Mouse (Mus musculus) heart, embryonic 10.5 days (tissue): Measurements from ENCODE around the gene Akap12. TPM values are rescaled to one million over a fixed set of nuclear protein-coding genes. Genes with fewer than 3 reads are reported as not detected.

ENCODE experiments used
- DNase-seq: peaks from one replicate; pipeline ENCODE4 v3.0.0-alpha.2; 2017; ENCODE audit warnings: low spot score
- H3K27ac ChIP-seq: fragments of 300-500 bp; sonication (generic); 2 replicates; pipeline ENCODE4 v1.5.1; 2016; ENCODE audit warnings: mild to moderate bottlenecking
- H3K27me3 ChIP-seq: fragments of 300-500 bp; sonication (generic); 2 replicates; pipeline ENCODE4 v1.6.1; 2016; ENCODE audit warnings: mild to moderate bottlenecking; ENCODE audit not compliant: poor library complexity, insufficient read depth, severe bottlenecking
- H3K36me3 ChIP-seq: fragments of 300-500 bp; sonication (generic); 2 replicates; pipeline ENCODE4 v1.6.1; 2016; ENCODE audit warnings: mild to moderate bottlenecking, moderate library complexity
- H3K4me1 ChIP-seq: fragments of 300-500 bp; sonication (generic); 2 replicates; pipeline ENCODE4 v1.6.1; 2016; ENCODE audit warnings: mild to moderate bottlenecking
- H3K4me3 ChIP-seq: fragments of 300-500 bp; sonication (generic); 2 replicates; pipeline ENCODE4 v1.5.1; 2016; ENCODE audit warnings: mild to moderate bottlenecking, moderate library complexity
- H3K9me3 ChIP-seq: fragments of 300-500 bp; sonication (generic); 2 replicates; pipeline ENCODE4 v1.6.1; 2016; ENCODE audit warnings: mild to moderate bottlenecking, moderate library complexity
- WGBS: fragments of 180-500 bp; shearing (Covaris S2); methylation state at CpG from one replicate; pipeline ENCODE4 v1.1.7; 2016; 5-methylcytosine and 5-hydroxymethylcytosine counted together
- polyA plus RNA-seq: library from polyadenylated mRNA; unstranded; fragments of >200 nt; fragmentation: Nextera tagmentation; extraction: Ambion mirVana; gene quantifications from 2 replicates; pipeline ENCODE4 v1.2.1, GENCODE M21; 2016

The Akap12 gene
- polyA plus RNA-seq = 49.6 and 60.0 TPM in 2 replicates

DNA sequence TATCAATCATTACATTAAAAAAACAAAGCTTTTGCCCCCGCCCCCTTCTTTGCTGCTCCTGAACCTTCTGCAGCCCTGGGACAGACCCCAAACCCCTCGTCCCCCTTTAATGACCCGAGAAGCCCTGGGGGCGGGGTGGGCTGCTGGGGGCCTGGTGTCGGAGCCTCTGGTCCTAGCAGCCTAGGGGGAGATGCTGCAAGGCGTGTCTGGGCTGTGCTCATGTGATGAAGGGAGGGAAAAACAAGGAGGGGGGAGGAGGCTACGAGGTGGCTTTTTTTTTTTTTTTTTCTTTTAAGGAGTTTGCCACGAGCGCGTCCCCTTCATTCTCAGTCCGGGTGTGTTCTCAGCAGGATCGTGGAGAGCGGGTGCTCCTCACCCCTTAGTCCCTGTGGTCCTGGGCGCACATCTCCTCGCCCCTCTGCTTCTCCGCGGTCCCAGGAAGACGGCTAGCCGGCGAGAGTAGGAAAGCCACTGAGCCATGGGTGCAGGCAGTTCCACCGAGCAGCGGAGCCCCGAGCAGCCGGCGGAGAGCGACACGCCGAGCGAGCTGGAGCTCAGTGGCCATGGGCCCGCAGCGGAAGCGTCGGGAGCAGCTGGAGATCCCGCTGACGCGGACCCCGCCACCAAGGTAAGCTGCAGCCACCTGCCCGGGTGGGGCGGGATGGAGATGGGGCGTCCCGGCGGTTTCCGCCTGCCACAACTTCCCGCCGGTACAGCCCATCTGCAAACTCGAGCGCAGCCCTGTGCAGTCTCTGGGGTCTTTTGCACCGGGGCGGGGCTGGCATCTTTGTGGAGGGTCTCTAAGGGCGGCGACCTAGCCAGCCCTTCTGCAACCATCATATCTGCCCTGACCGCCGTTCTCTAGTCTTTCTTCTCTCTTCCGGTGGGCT lies at the start of gene Akap12:
Gene Akap12 (plus strand): TSS at position 340 of the 890 bp plus-strand sequence.
- Histone ChIP-seq H3K27ac (peak within 1 kb of the TSS; percentile 91), H3K27me3 (no peaks in the 10 kb centered on the region), H3K4me1 (peaks cover 16% of the 10 kb centered on the region), H3K9me3 (no peaks in the 10 kb centered on the region), H3K4me3 (peak within 1 kb of the TSS; percentile 88), H3K36me3 (no peaks in the 10 kb centered on the region)
- WGBS = under 1% methylated on average over 54 of the region's 54 CpGs
- DNase-seq = peak; percentile 77

DNA sequence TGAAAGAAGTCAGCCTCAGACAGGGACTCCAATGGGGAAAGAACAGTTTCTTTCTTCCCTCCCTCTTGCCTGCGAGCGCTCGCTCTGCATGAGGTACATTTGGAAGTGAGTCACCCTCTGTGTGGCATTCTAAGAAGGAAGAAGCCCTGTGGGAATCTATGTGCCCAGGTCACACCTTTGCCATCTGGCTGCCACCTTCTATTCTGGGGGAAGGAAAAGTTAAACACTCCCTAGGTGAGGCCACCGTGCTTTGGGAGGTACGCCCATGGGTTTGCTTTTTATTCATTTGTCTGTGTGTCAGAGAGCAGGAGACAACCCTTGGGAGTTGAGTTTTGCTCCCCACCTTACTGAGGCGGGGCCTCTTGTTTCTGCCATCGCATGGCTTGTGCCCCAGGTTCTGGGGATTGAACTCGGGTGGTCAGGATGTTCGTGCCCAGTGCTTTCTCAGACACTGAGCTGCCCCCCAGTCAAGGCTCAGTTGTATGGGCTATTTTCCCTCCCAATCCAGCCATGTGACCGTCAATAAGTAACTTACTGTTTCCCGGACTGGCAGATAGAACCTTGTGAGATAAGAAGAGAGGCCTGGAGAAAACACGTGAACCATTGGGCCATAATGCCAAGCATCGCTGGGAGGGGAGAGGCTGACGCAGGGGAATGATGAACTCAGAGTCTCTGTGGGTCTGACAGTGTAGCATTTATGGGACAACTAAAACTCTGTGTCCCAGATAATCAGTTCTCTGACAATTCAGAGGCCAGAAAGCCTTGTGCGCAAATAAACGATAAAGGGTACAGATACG lies 35.4 kb upstream of the Akap12 start:
- Histone ChIP-seq H3K4me3 (no peak overlapping the region), H3K36me3 (no peaks in the 10 kb centered on the region), H3K27me3 (no peaks in the 10 kb centered on the region), H3K9me3 (no peaks in the 10 kb centered on the region), H3K4me1 (0 out of 2 replicates have a peak, but pooled peaks cover 5% of the 10 kb centered on the region), H3K27ac (no peak overlapping the region)
- no peak for DNase-seq
- 69% methylated on average over 17 of the region's 17 CpGs for WGBS

DNA sequence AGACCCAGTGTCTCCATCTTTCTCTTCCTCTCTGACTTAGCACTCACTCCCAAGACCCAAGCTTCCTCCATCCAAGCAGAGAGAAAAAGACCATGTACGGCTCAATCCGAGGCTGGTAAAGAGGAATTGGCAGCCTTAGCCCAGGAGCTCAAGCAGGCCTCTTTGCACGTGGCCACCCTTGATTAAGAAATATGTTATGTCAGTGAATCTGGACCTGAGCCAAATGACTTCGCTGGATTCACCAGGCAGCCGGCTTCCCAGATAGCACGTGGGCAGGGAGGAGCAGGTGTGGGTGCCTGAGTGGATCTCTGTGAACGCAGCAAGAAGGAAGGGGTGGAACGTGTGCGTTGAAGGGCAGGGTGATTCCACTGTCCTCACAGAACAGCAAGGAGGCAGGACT lies 33.1 kb upstream of the Akap12 start:
- H3K27me3 ChIP-seq = no peaks in the 10 kb centered on the region
- DNase-seq = no peak
- no peaks in the 10 kb centered on the region for H3K36me3 ChIP-seq
- no peaks in the 10 kb centered on the region for H3K9me3 ChIP-seq
- no peak overlapping the region for H3K4me3 ChIP-seq
- H3K4me1 ChIP-seq = 0 out of 2 replicates have a peak, but pooled peaks cover 5% of the 10 kb centered on the region
- H3K27ac ChIP-seq = no peak overlapping the region
- 51% methylated on average over 9 of the region's 9 CpGs for WGBS

DNA sequence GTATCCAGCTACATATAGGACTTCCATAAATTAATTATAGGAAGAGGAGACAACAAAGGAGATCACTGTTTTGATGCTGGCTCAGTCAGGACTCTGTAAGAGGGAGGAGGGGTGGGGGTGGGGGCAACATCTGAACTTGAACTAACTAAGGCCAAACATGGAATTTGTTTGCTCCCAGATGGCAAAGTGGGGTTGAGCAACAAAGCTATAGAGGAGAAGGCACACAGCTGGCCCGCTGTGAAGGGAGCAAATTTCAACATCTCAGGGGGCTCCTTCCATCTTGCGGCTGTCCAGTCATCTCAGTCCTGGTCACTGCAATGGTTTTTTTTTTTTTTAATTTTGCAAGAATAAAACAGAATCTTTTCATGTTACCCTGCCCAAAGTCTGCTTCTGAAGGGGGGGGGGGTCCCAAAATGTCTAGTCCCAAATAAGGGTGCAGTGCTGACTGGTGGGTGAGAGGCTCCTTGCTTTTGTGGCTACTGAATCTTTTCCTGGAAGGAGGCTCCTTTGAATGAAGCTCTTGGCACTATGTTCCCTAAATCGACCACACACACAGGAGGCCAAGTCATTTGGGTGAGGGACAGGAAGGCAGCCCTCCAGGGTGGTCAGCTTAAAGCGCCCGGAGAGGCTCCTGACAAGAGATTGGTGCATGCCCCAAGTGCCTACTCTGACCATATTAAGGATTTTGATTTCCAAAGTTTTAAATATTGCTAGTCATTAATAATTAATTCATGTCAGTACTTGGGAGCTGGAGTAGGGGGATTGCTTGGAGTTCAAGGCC lies 26.2 kb upstream of the Akap12 start:
- Histone ChIP-seq H3K9me3 (no peaks in the 10 kb centered on the region), H3K4me1 (no peaks in the 10 kb centered on the region), H3K36me3 (no peaks in the 10 kb centered on the region), H3K27ac (no peak overlapping the region), H3K27me3 (no peaks in the 10 kb centered on the region), H3K4me3 (no peak overlapping the region)
- DNase-seq = no peak
- WGBS = 71% methylated on average over 5 of the region's 5 CpGs

DNA sequence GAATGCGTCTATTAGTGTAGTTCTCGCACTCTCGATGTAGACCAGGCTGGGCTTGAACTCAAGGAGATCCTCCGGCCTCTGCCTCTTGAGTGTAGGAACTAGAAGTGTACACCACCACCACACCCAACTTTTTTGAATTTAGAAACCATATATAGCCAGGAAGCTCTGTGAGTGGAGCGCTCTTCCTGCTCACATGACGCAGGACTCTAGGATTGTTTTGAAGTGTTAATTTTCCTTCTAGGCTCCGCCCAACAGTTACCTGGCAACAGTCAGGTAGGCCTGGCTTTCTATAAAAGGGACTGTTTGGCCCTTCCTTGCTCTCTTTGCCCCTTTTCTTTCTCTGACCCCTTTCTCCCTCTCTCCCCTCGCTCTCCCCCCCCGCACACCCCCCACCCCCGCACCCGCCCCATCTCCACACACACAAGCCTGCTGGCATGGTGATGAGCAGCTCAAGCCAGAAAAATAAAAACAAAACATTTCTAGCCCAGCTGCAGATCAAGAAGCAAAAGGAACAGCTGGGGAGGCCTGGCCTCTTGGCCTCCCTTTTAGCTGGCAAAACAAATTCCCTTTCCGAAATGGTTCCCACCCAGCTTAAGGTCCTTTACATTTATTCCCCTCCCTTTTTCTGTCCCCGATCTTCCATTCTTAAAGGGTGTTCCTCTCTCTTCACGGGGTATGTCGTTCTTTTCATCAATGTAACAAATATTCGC lies 22.4 kb upstream of the Akap12 start:
- Histone ChIP-seq H3K4me3 (no peak overlapping the region), H3K27ac (no peak overlapping the region), H3K9me3 (no peaks in the 10 kb centered on the region), H3K27me3 (no peaks in the 10 kb centered on the region), H3K36me3 (no peaks in the 10 kb centered on the region), H3K4me1 (no peaks in the 10 kb centered on the region)
- 89% methylated on average over 14 of the region's 16 CpGs for whole genome bisulfite sequencing
- DNase-seq = no peak

DNA sequence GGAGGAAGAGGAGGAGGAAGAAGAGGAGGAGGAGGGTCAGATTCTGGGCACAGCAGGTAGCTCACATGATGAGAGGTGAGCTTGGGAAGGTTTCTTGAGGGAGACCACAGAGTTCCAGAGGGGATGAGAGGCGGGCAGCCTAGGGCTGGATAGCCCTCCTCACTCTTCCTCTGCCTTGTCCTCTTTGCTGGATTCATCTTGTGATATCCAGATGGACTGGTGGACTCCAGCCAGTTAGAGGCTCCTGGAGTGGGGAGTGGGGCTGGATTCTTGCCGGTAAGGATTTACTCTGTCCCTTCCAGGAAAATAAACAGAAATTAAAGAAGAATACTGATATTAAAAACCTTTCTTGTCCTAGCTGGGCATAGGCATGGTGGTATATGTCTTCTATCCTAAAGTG lies 20.4 kb upstream of the Akap12 start:
- DNase-seq = no peak
- Histone ChIP-seq H3K9me3 (no peaks in the 10 kb centered on the region), H3K4me1 (peaks cover 4% of the 10 kb centered on the region), H3K4me3 (no peak overlapping the region), H3K27me3 (no peaks in the 10 kb centered on the region), H3K27ac (no peak overlapping the region), H3K36me3 (no peaks in the 10 kb centered on the region)
- 75% methylated on average over 2 of the region's 2 CpGs for WGBS

DNA sequence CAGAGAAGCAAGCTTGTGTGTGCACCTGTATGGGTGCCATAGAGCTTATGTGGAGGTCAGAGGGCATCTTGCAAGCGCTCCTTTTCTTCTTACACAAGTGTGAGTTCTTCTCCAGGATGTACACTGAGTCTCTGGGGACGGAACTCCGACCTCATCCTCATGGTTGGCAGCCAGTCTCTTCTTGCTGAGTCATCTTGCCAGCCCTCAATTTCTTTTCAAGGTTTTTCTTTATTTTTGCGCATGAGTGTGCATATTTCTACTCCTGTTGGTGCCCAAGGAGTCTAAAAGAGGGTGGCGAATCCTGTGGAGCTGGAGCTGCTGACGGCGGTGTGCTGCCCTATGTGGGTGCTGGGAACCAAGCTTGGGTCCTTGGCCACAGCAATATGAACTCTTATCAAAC lies 19.8 kb upstream of the Akap12 start:
- Histone ChIP-seq H3K27me3 (no peaks in the 10 kb centered on the region), H3K27ac (no peak overlapping the region), H3K4me3 (no peak overlapping the region), H3K4me1 (peaks cover 4% of the 10 kb centered on the region), H3K9me3 (no peaks in the 10 kb centered on the region), H3K36me3 (no peaks in the 10 kb centered on the region)
- DNase-seq = no peak
- WGBS = 88% methylated on average over 7 of the region's 7 CpGs

DNA sequence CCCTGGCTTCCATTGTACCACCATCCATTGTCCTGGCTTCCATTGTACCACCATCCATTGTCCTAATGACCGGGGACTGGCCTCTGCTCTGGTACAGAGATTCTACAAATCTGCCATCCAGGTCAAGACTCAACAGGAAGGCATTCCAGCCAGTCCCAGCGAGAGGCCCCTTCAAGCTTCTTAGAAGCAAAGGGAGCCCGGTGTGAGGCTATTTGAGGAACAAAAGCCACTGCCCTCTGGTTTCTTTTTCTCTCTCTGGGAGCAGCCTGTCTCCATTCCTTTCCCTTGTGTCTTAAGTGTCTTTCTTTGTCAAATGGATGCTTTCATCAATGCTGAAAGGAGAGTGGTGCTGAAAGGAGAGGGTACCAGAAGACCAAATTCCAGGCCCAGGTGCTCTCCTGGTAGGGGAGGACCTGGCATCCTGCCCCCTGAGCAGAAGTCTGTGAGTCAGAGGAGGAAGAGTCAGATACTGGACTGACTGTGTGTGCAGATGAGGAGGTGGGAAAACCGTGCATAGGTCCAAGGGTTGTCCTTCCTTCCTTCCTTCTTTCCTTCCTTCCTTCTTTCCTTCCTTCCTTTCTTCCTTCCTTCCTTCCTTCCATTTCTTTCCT lies 16.8 kb upstream of the Akap12 start:
- Histone ChIP-seq H3K27me3 (no peaks in the 10 kb centered on the region), H3K27ac (no peak overlapping the region), H3K4me3 (no peak overlapping the region), H3K36me3 (no peaks in the 10 kb centered on the region), H3K9me3 (no peaks in the 10 kb centered on the region), H3K4me1 (peaks cover 4% of the 10 kb centered on the region)
- WGBS = 37% methylated on average over 4 of the region's 4 CpGs
- DNase-seq = no peak

DNA sequence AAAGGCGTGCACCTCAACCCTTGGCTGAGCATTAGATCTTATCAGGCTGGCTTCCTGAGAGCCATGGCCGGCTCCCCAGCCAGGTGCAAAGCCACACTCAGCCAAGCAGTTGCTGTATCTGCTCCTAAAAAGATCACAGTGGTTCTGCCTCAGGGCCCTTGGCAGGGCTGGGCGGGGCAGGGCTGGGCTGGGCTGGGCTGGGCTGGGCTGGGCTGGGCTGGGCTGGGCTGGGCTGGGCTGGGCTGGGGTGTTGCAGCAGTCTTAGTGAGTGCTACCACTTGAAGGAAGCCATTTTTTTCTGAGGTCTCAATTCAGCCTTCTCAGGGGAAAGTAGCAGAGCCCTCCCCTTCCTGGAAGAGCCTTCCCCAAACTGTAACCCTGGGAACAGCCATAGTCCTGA lies 15.5 kb upstream of the Akap12 start:
- no peaks in the 10 kb centered on the region for H3K9me3 ChIP-seq
- no peaks in the 10 kb centered on the region for H3K27me3 ChIP-seq
- DNase-seq = no peak
- H3K4me3 ChIP-seq = no peak overlapping the region
- H3K36me3 ChIP-seq = no peaks in the 10 kb centered on the region
- no peak overlapping the region for H3K27ac ChIP-seq
- 76% methylated on average over 3 of the region's 3 CpGs for WGBS
- peaks cover 4% of the 10 kb centered on the region for H3K4me1 ChIP-seq

DNA sequence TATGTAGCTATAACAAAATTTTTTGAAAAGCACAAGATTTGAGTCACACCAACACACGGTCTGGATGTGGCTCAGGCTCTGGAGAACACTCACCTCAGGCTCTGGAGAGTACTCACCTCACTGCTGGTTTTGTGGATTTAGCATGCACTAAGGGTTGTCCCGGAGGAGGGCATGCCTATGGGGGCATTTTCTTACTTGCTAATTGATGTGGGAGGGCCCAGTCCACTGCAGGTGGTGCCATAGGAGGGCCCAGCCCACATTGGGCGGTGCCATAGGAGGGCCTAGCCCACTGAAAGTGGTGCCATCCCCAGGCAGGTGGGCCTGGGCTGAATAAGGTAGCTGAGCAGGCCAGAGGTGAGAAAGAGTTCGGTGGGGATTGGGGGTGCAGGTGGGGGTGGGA lies 12.6 kb upstream of the Akap12 start:
- H3K27ac ChIP-seq = no peak overlapping the region
- H3K4me3 ChIP-seq = no peak overlapping the region
- H3K36me3 ChIP-seq = no peaks in the 10 kb centered on the region
- H3K27me3 ChIP-seq = no peaks in the 10 kb centered on the region
- peaks cover 4% of the 10 kb centered on the region for H3K4me1 ChIP-seq
- no peak for DNase-seq
- 75% methylated on average over 4 of the region's 4 CpGs for WGBS
- no peaks in the 10 kb centered on the region for H3K9me3 ChIP-seq

DNA sequence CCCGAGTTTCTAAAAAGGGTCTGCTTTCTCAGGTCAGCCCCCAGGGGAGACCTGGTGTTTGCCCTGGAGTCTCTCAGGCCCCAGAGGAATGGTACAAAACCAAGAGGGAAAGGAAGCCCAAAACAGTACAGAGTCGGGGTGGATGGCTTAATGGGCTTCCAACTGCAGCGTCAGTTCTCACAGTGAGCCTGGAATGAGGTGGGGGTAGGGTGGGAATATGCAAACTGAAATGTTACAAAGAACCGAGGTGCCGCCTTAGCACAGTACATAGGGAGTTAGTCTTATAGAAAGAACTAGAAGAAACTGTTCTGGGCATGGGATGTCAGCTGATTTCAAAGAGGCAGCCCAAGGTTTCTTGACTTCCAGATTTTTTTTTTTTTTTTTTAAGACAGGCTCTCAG lies 11.7 kb upstream of the Akap12 start:
- Histone ChIP-seq H3K9me3 (no peaks in the 10 kb centered on the region), H3K4me1 (peaks cover under 1% of the 10 kb centered on the region; the same call in 1 of the 2 replicates), H3K36me3 (no peaks in the 10 kb centered on the region), H3K4me3 (no peak overlapping the region), H3K27ac (no peak overlapping the region), H3K27me3 (no peaks in the 10 kb centered on the region)
- no peak for DNase-seq
- 46% methylated on average over 5 of the region's 5 CpGs for WGBS

DNA sequence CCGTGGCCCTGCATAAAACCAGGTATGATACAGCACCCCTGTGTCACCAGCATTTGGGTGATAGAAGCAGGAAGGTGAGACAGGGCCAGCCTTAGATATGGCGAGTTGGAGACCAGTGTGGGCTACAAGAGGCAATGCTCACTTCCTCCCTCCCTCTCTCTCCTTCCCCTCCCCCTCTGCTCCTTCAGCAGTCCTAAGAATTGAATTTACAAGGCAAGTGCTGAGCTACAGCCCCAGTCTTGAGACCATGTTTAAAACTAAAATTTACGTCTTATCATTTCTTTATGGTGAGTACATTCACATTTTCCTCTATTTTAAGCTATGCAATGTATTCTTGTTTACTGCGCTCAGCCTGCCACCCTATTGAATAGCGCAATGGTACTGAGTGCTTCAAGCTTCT lies 5.3 kb upstream of the Akap12 start:
- H3K27ac ChIP-seq = no peak overlapping the region
- H3K36me3 ChIP-seq = no peaks in the 10 kb centered on the region
- no peak for DNase-seq
- no peaks in the 10 kb centered on the region for H3K9me3 ChIP-seq
- no peak overlapping the region for H3K4me3 ChIP-seq
- peaks cover 8% of the 10 kb centered on the region for H3K4me1 ChIP-seq
- WGBS = 64% methylated on average over 5 of the region's 5 CpGs
- no peaks in the 10 kb centered on the region for H3K27me3 ChIP-seq
